Mouse (Mus musculus) B cell, adult 2 months (primary cell): ENCODE measurements around the gene Mgrn1.

ENCODE experiments used
- DNase-seq, 2 experiments: peaks; one replicate each; pipeline ENCODE4 v3.0.0; 2022

The Mgrn1 gene

GRCm38 (mm10) chr16:4909745-4910144 lies 23.7 kb downstream of the Mgrn1 start:
- peak; percentile 56 to 59 for DNase-seq

GRCm38 (mm10) chr16:4910758-4911157 lies 24.7 kb downstream of the Mgrn1 start:
- no peak for DNase-seq

DNA sequence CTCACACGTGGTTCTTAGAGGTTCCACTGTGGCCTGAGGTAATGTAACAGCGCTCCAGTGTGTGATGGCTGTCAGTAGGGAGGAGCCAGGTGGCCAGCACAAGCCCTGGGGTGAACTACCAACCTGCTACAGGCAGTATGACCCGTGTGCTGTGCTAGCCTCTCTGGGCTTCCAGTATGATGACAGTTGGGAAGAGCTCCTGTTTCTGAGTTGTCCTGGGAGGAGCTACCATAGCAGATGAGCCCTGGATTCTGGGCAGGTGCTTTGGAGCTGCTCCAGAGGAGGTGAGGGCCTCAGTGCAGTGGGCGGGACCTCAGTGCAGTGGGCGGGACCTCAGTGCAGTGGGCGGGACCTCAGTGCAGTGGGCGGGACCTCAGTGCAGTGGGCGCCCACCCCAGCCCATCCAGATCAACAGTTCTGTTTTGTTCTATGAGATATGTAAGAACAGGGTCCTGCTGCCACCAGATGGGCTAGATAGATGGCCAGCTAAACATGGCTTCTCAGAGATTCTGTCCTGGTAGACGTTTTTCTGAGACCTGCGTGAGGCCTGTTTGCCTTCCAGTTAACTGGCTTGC lies 26.1 kb downstream of the Mgrn1 start:
- DNase-seq, result peak in 1 of 2 experiments; percentile 25

GRCm38 (mm10) chr16:4912907-4913782 lies 27.1 kb downstream of the Mgrn1 start:
- DNase-seq, result peak; percentile 42 to 52

- DNase-seq, result peak; percentile 91 to 93
These were observed 28.0 kb downstream of the Mgrn1 start for GRCm38 (mm10) chr16:4913783-4914735.

- no peak for DNase-seq
These were observed 29.9 kb downstream of the Mgrn1 start for GRCm38 (mm10) chr16:4915931-4916330.

- no peak for DNase-seq
These were observed 30.6 kb downstream of the Mgrn1 start for GRCm38 (mm10) chr16:4916608-4917007.

- DNase-seq, result no peak
These were observed 34.5 kb downstream of the Mgrn1 start for GRCm38 (mm10) chr16:4920556-4920955.

DNA sequence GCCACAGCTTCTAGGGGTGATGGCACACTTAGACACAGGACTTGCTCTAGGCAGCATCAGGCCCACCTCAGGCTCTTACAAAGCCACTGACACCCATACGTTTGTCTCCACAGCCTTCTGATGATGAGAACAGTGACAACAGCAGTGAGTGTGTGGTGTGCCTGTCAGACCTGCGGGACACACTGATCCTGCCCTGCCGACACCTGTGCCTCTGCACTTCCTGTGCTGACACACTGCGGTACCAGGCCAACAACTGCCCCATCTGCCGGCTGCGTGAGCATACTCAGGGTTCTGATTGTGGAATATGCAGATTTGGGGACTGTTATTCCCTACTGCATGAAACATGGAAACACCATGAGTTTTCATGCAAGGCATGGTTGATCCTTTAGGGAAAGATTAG lies 36.4 kb downstream of the Mgrn1 start:
- no peak for DNase-seq

DNA sequence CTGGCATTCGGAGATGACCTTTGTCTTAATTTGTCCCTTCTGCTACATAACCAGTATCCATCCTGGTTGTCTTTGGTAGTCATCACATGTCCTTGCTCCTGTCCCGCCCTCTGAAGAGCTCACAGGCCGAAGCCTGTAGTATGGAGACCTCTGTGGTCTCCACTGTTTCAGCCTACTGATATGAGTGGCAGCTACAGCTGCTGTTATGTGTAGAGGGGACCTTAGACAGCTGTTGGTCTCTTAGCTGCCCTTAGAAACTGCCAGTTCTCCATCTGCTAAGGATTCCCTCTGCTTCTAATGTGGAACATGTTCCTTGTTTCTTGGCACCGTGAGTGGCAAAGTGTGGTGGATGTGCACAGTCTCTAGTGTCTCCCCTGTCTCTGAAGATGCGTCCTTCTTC lies 37.9 kb downstream of the Mgrn1 start:
- no peak for DNase-seq

DNA sequence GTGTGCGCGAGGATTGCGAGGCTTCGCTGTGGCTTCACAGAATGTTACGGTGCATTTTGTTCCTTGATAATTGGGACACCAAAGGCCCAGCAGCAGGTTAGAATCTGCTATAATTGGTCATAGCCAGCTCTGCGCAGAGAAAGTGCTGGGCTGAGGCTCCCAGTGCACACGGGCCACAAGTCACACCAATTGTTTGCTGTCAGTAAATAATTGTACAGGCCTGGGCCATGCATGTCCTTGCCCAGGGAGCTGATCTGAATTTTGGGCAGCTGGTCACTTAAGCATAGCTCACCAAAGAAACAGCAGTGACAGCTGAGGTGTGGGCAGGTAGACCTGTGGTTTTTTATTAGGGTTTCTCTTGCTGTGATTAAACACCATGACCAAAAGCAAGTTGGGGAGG lies 41.9 kb downstream of the Mgrn1 start:
- no peak for DNase-seq

GRCm38 (mm10) chr16:4928474-4928873 lies 42.4 kb downstream of the Mgrn1 start:
- DNase-seq, result no peak

DNA sequence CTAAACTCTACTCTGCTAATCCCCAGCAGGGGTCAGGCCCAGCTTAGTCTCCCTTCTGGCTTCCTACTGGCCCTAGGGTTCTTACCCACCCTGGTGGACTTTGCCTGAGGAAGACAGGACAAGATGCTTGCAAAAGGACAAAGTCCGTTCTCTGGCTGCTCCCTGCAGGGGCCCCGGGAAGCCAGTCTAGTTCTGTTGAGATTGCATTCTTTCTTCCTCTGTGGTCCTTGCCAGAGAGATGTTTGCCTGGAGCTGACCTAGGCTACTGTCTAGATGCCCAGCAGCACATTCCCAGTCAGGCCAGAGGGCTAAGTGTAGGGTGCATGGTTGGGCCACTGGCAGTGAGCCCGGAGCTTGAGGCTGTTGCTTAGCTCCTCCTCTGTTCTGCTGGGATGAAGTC lies 46.4 kb downstream of the Mgrn1 start:
- DNase-seq, result no peak

DNA sequence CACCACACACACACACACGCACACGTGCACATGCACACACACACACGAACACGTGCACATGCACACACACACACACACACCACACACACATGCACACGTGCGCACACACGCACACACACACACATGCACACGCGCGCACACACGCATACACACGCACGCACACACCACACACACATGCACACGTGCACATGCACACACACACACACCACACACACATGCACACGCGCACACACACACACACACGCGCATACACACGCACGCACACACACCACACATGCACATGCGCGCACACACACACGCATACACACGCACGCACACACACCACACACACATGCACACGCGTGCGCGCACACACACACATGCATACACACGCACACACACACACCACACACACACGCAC lies 49.4 kb downstream of the Mgrn1 start:
- DNase-seq, result no peak

- no peak for DNase-seq
These were observed 50.1 kb downstream of the Mgrn1 start for GRCm38 (mm10) chr16:4935931-4936703.

GRCm38 (mm10) chr16:4937351-4938190 lies 51.5 kb downstream of the Mgrn1 start:
- DNase-seq, result no peak

- no peak for DNase-seq
These were observed 52.4 kb downstream of the Mgrn1 start, which contains the start of gene Nudt16l1 for GRCm38 (mm10) chr16:4938461-4938860. TSS of gene Nudt16l1 (plus strand) at chr16:4938761.

DNA sequence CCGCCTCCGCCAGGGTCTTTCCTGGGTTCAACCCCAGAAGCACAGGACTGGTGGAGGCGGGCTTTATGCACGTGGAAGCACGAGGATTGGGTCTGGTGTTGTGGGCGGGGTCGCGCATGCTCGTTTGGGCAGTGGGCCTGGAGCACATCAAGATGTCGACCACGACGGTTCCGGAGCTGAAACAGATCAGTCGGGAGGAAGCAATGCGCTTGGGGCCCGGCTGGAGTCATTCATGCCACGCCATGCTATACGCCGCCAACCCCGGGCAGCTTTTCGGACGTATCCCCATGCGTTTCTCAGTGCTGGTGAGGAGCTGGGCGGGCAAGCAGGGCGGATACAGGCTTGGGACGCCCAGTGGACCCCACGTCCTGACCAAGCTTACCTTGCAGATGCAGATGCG lies 52.9 kb downstream of the Mgrn1 start:
- peak; percentile 96 to 97 for DNase-seq

GRCm38 (mm10) chr16:4939412-4939811 lies 53.4 kb downstream of the Mgrn1 start:
- DNase-seq, result no peak

DNA sequence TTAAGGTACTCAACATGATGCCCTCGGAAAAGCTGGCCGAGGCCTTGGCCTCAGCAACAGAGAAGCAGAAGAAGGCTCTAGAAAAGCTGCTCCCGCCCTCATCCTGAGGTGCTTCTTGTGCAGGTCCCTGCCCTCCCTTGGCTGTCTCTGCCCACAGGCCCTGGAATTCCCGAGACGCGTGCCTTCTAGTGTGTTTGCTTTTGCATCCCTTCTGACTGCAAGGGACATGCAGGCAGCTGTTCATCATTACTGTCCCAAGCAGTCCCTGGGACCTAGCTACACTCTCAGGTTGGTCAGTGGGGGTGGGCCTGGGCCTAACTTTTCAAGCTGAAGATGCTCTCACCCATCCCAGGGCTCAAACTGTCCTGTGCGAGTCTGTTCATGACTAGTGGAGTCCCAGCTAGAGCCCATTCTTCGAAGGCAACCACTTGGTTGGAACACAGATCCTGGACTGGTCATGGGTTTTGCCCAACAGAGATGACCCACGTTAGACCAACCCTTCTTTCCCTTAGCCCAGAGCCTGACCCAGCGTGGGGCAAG lies 54.3 kb downstream of the Mgrn1 start:
- no peak for DNase-seq

- no peak for DNase-seq
These were observed 55.0 kb downstream of the Mgrn1 start for GRCm38 (mm10) chr16:4941016-4941415.
